Mouse (Mus musculus): ENCODE data around the gene Prpf31.

The Prpf31 gene

GRCm38 (mm10) chr7:3684698-3685097 is 54.9 kb downstream of the Prpf31 start:
- CTCF ChIA-PET: no interaction called here

DNA sequence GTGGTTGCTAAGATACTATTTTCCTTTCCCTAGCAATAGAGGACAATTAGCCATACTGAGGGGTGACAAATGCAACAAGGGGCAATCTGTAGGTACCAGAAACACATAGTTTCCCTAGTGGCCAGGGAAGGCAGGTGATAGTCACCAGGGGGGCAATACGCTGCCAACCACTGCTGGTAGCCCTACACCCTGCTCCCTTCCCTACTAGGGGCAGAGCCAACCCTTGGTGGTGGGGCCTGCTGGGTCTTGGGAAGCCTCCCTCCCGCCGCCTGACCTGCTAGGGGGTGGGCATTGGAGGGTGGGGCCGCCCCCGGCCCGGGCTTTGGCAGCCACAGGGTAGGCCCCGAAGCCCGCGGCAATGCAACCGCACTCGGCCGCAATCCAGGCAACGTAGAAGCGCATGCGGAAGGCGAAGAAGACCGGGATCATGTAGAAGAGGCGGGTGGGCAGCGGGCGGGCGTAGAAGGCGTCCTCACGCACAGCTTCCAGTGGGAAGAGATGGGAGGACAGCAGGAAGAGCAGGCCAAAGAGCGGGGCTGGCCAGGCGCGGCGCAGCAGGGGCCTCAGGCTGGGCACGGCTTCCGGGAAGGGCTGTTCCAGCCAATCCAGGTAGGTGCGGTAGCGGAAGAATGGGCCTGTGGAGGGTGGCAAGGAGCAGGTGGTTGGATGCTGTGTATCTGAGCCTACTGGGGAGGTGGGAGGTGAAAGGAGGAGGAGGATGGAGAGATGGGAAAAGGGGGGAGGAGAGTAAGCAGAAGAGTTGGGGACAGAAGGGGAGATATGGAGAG is 55.8 kb downstream of the Prpf31 start:
- CTCF ChIA-PET: no interaction called here

- CTCF ChIA-PET: interaction anchor here (0.6 to 1.2 kb wide), 3 partner anchors 15 to 1101 kb away, joined by 3 to 12 read pairs (median 3); partner anchors contain the start of genes Cnot3 and Rpl28
Observed at GRCm38 (mm10) chr7:3691919-3692318, 62.1 kb downstream of the Prpf31 start.

Measured in spleen, embryonic (tissue).